Mouse (Mus musculus): ENCODE data around the gene Setd7.

DNA sequence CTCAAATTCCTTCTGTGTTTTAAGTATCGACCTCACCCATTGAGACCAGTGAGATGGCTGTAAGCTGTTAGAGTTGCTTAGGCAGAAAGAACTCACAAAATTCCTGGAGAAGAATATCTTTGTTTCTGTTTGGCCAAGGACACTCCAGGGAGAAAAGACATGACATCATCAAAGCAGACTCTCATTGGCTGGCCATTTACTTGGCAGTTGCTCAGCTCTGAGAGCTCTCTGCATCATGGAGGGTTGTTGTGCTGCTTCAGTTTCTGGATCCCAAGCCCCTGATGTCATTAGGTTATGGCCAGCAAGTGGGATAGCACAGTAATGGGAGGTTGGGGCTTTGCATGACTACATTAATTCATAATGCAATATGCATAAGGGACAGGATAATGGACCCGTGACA lies 35.9 kb upstream of the Setd7 start:
- TF ChIP-seq EP300 (IDR thresholded peaks at IDR 0.05; ENCODE audit: low read depth): no peak
- no peak for TF ChIP-seq CTCF (IDR thresholded peaks at IDR 0.05; ENCODE audit: low read depth)

All from heart, postnatal 0 days (tissue).